Mouse (Mus musculus) layer of hippocampus, adult 9-11 months (tissue): ENCODE data around the gene Tnnc2.

ENCODE experiments used
- DNase-seq: peaks from one replicate; pipeline ENCODE4 v3.0.0; 2022

The Tnnc2 gene

GRCm38 (mm10) chr2:164733259-164733658, 46.5 kb downstream of the Tnnc2 start:
- DNase-seq: no peak

- no peak for DNase-seq
Measured at GRCm38 (mm10) chr2:164731719-164732118, 48.0 kb downstream of the Tnnc2 start.
